8 mouse cellular contexts compared by ENCODE assay signal in the genomic region with DNA sequence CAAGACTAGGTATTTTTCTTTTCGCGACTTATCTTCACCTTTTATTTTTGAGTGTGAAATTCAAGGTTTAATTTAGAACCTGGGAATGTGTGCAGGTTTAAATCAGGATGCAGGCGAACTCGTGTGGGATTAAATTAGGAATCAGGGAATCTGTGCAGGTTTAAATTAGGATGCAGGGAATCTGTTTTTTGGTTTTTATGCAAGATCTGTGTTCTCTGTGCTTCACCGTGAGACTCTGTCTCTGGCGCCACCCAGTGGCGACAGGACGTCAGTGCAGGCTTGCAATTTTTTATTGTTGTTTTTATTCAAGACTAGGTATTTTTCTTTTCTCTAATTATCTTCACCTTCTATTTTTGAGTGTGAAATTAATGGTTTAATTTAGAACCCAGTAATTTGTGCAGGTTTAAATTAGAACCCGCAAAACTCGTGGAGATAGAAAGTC. TPM values are rescaled to one million over a fixed set of nuclear protein-coding genes. Genes with fewer than 3 reads are reported as not detected.
DNase-seq lines count a peak whose midpoint lies in the region; ATAC-seq and TF ChIP-seq lines count a peak whose summit lies in the region.
"Not testable (repeated sequence)": the region's sequence is repeated elsewhere in the genome, so short reads cannot be mapped to it uniquely, and the experiment has no call there.
"Had no signal": no experiment of that assay in that cellular context is flagged by ENCODE, and none has a peak within 500 bp of the region (broad histone marks: within the 10 kb centered on the region; RNA-seq: fewer than 3 reads in every experiment).

No protein-coding gene starts in this region.

- TF ChIP-seq POLR2A in cerebellum, adult 2 months (IDR thresholded peaks at IDR 0.05; ENCODE audit: borderline replicate concordance, insufficient read depth, low read length), result not testable (repeated sequence)

- peak; percentile 87 for DNase-seq in MN1 (ENCODE audit: low spot score)
- peak; percentile 36 to 85 for DNase-seq in cerebellum, adult 2 months
- peak; percentile 66 for DNase-seq in fibroblast of lung, adult 2 months (ENCODE audit: low read depth)
- peak; percentile 9 for DNase-seq in kidney, postnatal 10 days
- peak in 1 of 3 experiments; percentile 75 for DNase-seq in liver, embryonic 14.5 days (ENCODE audit: low read depth in 3 of 3, low spot score in 3 of 3)

- ATAC-seq in heart, embryonic 12.5 days (ENCODE audit: insufficient number of reproducible peaks, low FRiP score), result peak; percentile 68; the same call in 1 of the 2 replicates
- ATAC-seq in liver, embryonic 14.5 days (ENCODE audit: insufficient read depth), result peak; percentile 30; the same call in 1 of the 2 replicates
- ATAC-seq in neural tube, embryonic 13.5 days (ENCODE audit: low read depth), result peak; percentile 36; the same call in 1 of the 2 replicates

- not testable (repeated sequence) for H3K9me3 ChIP-seq in heart, embryonic 12.5 days (replicated peaks); liver, embryonic 14.5 days (ENCODE audit: control insufficient read depth, low read length); neural tube, embryonic 13.5 days

- not testable (repeated sequence) for H3K9ac ChIP-seq in heart, embryonic 12.5 days; liver, embryonic 14.5 days (replicated peaks); neural tube, embryonic 13.5 days

- 54% methylated on average over 10 of the region's 10 CpGs for WGBS in cerebellum, adult 2 months
- WGBS in heart, embryonic 12.5 days, result 57% methylated on average over 10 of the region's 10 CpGs
- WGBS in liver, embryonic 14.5 days (ENCODE audit: insufficient replicate concordance), result 45% methylated on average over 10 of the region's 10 CpGs
- 59% methylated on average over 10 of the region's 10 CpGs for WGBS in neural tube, embryonic 13.5 days

- H3K4me2 ChIP-seq in heart, embryonic 12.5 days; liver, embryonic 14.5 days (ENCODE audit: low read depth); neural tube, embryonic 13.5 days: not testable (repeated sequence)

- H3K36me3 ChIP-seq in heart, embryonic 12.5 days; liver, embryonic 14.5 days (replicated peaks; ENCODE audit: control insufficient read depth, insufficient read depth, low read depth); neural tube, embryonic 13.5 days: not testable (repeated sequence)

- H3K27me3 ChIP-seq in cerebellum, adult 2 months (ENCODE audit: control insufficient read depth, insufficient read depth, low read length); heart, embryonic 12.5 days (replicated peaks); liver, embryonic 14.5 days (ENCODE audit: control insufficient read depth, insufficient read depth, low read length); neural tube, embryonic 13.5 days: not testable (repeated sequence)

- TF ChIP-seq EP300 in liver, embryonic 14.5 days (IDR thresholded peaks at IDR 0.05; ENCODE audit: low read depth), result not testable (repeated sequence)

- H3K27ac ChIP-seq in cerebellum, adult 2 months (ENCODE audit: insufficient read depth, low read length); heart, embryonic 12.5 days (ENCODE audit: poor library complexity, severe bottlenecking); liver, embryonic 14.5 days; neural tube, embryonic 13.5 days (replicated peaks): not testable (repeated sequence)

- H3K4me1 ChIP-seq in cerebellum, adult 2 months (ENCODE audit: control insufficient read depth, insufficient read depth, low read length); heart, embryonic 12.5 days (replicated peaks); liver, embryonic 14.5 days (replicated peaks; ENCODE audit: control insufficient read depth in 2 of 2, insufficient read depth in 2 of 2, low read length in 1 of 2); neural tube, embryonic 13.5 days (replicated peaks): not testable (repeated sequence)

- TF ChIP-seq CTCF in cerebellum, adult 2 months (IDR thresholded peaks at IDR 0.05; ENCODE audit: borderline replicate concordance, insufficient read depth, low read depth, low read length); liver, embryonic 14.5 days (IDR thresholded peaks at IDR 0.05; ENCODE audit: low read depth): not testable (repeated sequence)

- not testable (repeated sequence) for H3K4me3 ChIP-seq in cerebellum, adult 2 months (replicated peaks; ENCODE audit: insufficient read depth, low read depth, low read length); heart, embryonic 12.5 days; liver, embryonic 14.5 days (ENCODE audit: insufficient read depth in 1 of 2, low read depth in 2 of 2, low read length in 2 of 2); neural tube, embryonic 13.5 days

RNA-seq across cellular contexts. Expression of gene Gm21860, which starts 22.5 kb away (rescaled TPM):
- not detected in 2 replicates for polyA plus RNA-seq in cerebellum, adult 2 months (2012; rRNA removed)
- not detected in 2 replicates for polyA plus RNA-seq in heart, embryonic 12.5 days (2016; fragmentation: Nextera tagmentation; extraction: Ambion mirVana)
- not detected in 2 replicates for polyA plus RNA-seq in liver, embryonic 14.5 days (2012; rRNA removed)
- not detected in 2 replicates for polyA plus RNA-seq in liver, embryonic 14.5 days (2014; fragmentation: Nextera tagmentation; extraction: Ambion mirVana)
- polyA plus RNA-seq in neural tube, embryonic 13.5 days (2015; fragmentation: Nextera tagmentation; extraction: Ambion mirVana), result not detected in 2 replicates
- polyA plus RNA-seq: macrophage had no signal

RNA-seq across cellular contexts. Expression of gene Gm47283, which starts 52.4 kb away (rescaled TPM):
- polyA plus RNA-seq in cerebellum, adult 2 months (2012; rRNA removed), result not detected in 2 replicates
- polyA plus RNA-seq in heart, embryonic 12.5 days (2016; fragmentation: Nextera tagmentation; extraction: Ambion mirVana), result not detected in 2 replicates
- not detected in 2 replicates for polyA plus RNA-seq in liver, embryonic 14.5 days (2012; rRNA removed)
- polyA plus RNA-seq in liver, embryonic 14.5 days (2014; fragmentation: Nextera tagmentation; extraction: Ambion mirVana), result not detected in 2 replicates
- not detected in 2 replicates for polyA plus RNA-seq in neural tube, embryonic 13.5 days (2015; fragmentation: Nextera tagmentation; extraction: Ambion mirVana)
- polyA plus RNA-seq: macrophage had no signal
